Mouse (Mus musculus): Measurements from ENCODE around the gene Trmu.

DNA sequence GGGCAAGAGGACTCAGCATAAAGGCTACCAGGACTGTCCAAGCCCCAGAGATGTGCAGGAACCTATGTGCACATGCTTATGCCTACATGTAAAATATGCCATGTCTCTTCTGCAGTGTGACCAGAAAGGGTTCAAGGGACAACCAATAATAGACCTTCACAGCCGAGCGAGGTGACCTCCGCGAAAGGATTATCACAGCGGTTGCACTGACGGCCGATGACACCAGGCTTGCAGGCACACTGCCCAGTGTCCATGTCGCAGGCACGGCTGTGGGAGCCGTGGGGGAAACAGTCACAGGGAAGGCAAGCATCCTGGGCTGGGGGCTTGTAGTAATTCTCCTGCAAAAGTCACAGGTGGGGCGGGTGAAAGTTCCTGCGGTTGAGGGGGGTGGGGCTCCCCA lies 49.0 kb downstream of the Trmu start:
- TF ChIP-seq EP300 (IDR thresholded peaks at IDR 0.05): no peak
- no peak for TF ChIP-seq CTCF (IDR thresholded peaks at IDR 0.05)

Measured in lung, postnatal 0 days (tissue).